Mouse (Mus musculus) MEL (cell line): ENCODE results near the gene Engase. TPM values are rescaled to one million over a fixed set of nuclear protein-coding genes. Genes with fewer than 3 reads are reported as not detected.
A peak's percentile ranks its signal among the peaks of the same experiment; 100 is the strongest.

Experiments
- DNase-seq: peaks from one replicate; pipeline ENCODE4 v3.0.0; 2011; ENCODE audit warnings: low read depth, low spot score
- H3K27ac ChIP-seq: 2 replicates; pipeline ENCODE4 v1.5.1; 2012; ENCODE audit warnings: low read depth, mild to moderate bottlenecking, control low read depth, low read length, moderate library complexity; ENCODE audit not compliant: control insufficient read depth
- H3K27me3 ChIP-seq, 2 experiments: fragments of 150-350 bp in 1 of 2; sonication (generic) in 1 of 2; 2 replicates each; pipeline ENCODE4 v1.6.1; 2012; ENCODE audit warnings: low read length in 2 of 2, mild to moderate bottlenecking in 2 of 2, improper control_type of control experiment in 1 of 2, moderate library complexity in 1 of 2; ENCODE audit not compliant: insufficient read depth in 2 of 2, control insufficient read depth in 1 of 2
- H3K36me3 ChIP-seq, 2 experiments: 2 replicates each; pipeline ENCODE4 v1.6.1; 2012 to 2014; ENCODE audit warnings: low read length in 2 of 2, improper control_type of control experiment in 1 of 2, inconsistent platforms in 1 of 2, mild to moderate bottlenecking in 1 of 2; ENCODE audit not compliant: insufficient read depth in 2 of 2, control insufficient read depth in 1 of 2
- H3K4me1 ChIP-seq, 2 experiments: fragments of 150-350 bp in 1 of 2; sonication (generic) in 1 of 2; 2 replicates each; pipeline ENCODE4 v1.6.1; 2012; ENCODE audit warnings: low read length in 2 of 2, improper control_type of control experiment in 1 of 2, mild to moderate bottlenecking in 1 of 2; ENCODE audit not compliant: insufficient read depth in 2 of 2, control insufficient read depth in 1 of 2
- H3K4me3 ChIP-seq, 2 experiments: fragments of 150-350 bp in 1 of 2; sonication (generic) in 1 of 2; 2 replicates each; pipeline ENCODE4 v1.5.1; 2012; ENCODE audit warnings: low read depth in 2 of 2, low read length in 2 of 2, mild to moderate bottlenecking in 2 of 2, moderate library complexity in 2 of 2, control low read depth in 1 of 2, improper control_type of control experiment in 1 of 2; ENCODE audit not compliant: control insufficient read depth in 1 of 2, insufficient read depth in 1 of 2
- H3K79me2 ChIP-seq: 2 replicates; pipeline ENCODE4 v1.6.1; 2012; ENCODE audit warnings: mild to moderate bottlenecking, low read length, moderate library complexity; ENCODE audit not compliant: control insufficient read depth, poor library complexity, insufficient read depth
- H3K9ac ChIP-seq: 2 replicates; pipeline ENCODE4 v1.6.1; 2012; ENCODE audit warnings: low read depth, mild to moderate bottlenecking, control low read depth, low read length, moderate library complexity; ENCODE audit not compliant: control insufficient read depth, poor library complexity, severe bottlenecking
- H3K9me3 ChIP-seq: fragments of 150-350 bp; sonication (generic); replicated peaks from 2 replicates; pipeline ENCODE4 v1.6.1; 2012; ENCODE audit warnings: mild to moderate bottlenecking, low read length, improper control_type of control experiment, moderate library complexity; ENCODE audit not compliant: insufficient read depth
- BHLHE40 ChIP-seq: IDR thresholded peaks from 2 replicates; pipeline ENCODE4 v1.6.1; 2012; ENCODE audit warnings: low read depth, mild to moderate bottlenecking, inconsistent platforms, low read length, improper control_type of control experiment, borderline replicate concordance
- CHD1 ChIP-seq: IDR thresholded peaks from 2 replicates; pipeline ENCODE4 v1.6.1; 2012; ENCODE audit warnings: low read depth, mild to moderate bottlenecking, inconsistent platforms, low read length, improper control_type of control experiment
- CHD2 ChIP-seq: IDR thresholded peaks from 2 replicates; pipeline ENCODE4 v1.6.1; 2011; ENCODE audit warnings: low read length, improper control_type of control experiment
- CTCF ChIP-seq, 3 experiments: IDR thresholded peaks in 2 of 3; conservative IDR thresholded peaks in 1 of 3; 2 replicates each; pipeline ENCODE4 v1.5.1; 2011 to 2012; ENCODE audit warnings: low read length in 3 of 3, low read depth in 2 of 3, mild to moderate bottlenecking in 2 of 3, improper control_type of control experiment in 1 of 3, inconsistent platforms in 1 of 3, mixed read lengths in 1 of 3, moderate library complexity in 1 of 3; ENCODE audit not compliant: control insufficient read depth in 1 of 3, insufficient read depth in 1 of 3, poor library complexity in 1 of 3, severe bottlenecking in 1 of 3
- E2F4 ChIP-seq: IDR thresholded peaks from 2 replicates; pipeline ENCODE4 v1.6.1; 2011; ENCODE audit warnings: low read depth, low read length, improper control_type of control experiment, borderline replicate concordance
- ELF1 ChIP-seq: IDR thresholded peaks from 2 replicates; pipeline ENCODE4 v1.6.1; 2014; ENCODE audit warnings: low read depth, mild to moderate bottlenecking, inconsistent platforms, low read length, improper control_type of control experiment, moderate library complexity
- EP300 ChIP-seq, 2 experiments: IDR thresholded peaks; 2 replicates each; pipeline ENCODE4 v1.6.1; 2011; ENCODE audit warnings: improper control_type of control experiment in 2 of 2, low read length in 2 of 2, low read depth in 1 of 2, mild to moderate bottlenecking in 1 of 2
- ETS1 ChIP-seq: IDR thresholded peaks from 2 replicates; pipeline ENCODE4 v1.6.1; 2012; ENCODE audit warnings: low read depth, mild to moderate bottlenecking, inconsistent platforms, low read length, improper control_type of control experiment, moderate library complexity
- GABPA ChIP-seq: IDR thresholded peaks from 2 replicates; pipeline ENCODE4 v1.6.1; 2012; ENCODE audit warnings: low read depth, mild to moderate bottlenecking, inconsistent platforms, low read length, improper control_type of control experiment, moderate library complexity
- GATA1 ChIP-seq: IDR thresholded peaks from 2 replicates; pipeline ENCODE4 v1.6.1; 2011; ENCODE audit warnings: low read depth, low read length, improper control_type of control experiment
- JUND ChIP-seq: IDR thresholded peaks from 2 replicates; pipeline ENCODE4 v1.6.1; 2011; ENCODE audit warnings: low read depth, mild to moderate bottlenecking, improper control_type of control experiment, low read length
- KAT2A ChIP-seq: conservative IDR thresholded peaks from 2 replicates; pipeline ENCODE4 v1.6.1; 2012; ENCODE audit warnings: low read depth, low read length, improper control_type of control experiment, inconsistent platforms
- MAFK ChIP-seq: IDR thresholded peaks from 2 replicates; pipeline ENCODE4 v1.6.1; 2011; ENCODE audit warnings: low read depth, mild to moderate bottlenecking, low read length, improper control_type of control experiment, borderline replicate concordance
- MAX ChIP-seq: IDR thresholded peaks from 2 replicates; pipeline ENCODE4 v1.6.1; 2011; ENCODE audit warnings: low read length, improper control_type of control experiment
- MEF2A ChIP-seq: IDR thresholded peaks from 2 replicates; pipeline ENCODE4 v1.6.1; 2014; ENCODE audit warnings: low read depth, mild to moderate bottlenecking, inconsistent platforms, low read length, improper control_type of control experiment; ENCODE audit not compliant: poor library complexity, insufficient replicate concordance, severe bottlenecking; ENCODE audit errors: extremely low read depth
- MYB ChIP-seq: IDR thresholded peaks from 2 replicates; pipeline ENCODE4 v1.6.1; 2011; ENCODE audit warnings: mild to moderate bottlenecking, low read depth, low read length, improper control_type of control experiment
- MYC ChIP-seq: IDR thresholded peaks from 2 replicates; pipeline ENCODE4 v1.6.1; 2011; ENCODE audit warnings: low read depth, mild to moderate bottlenecking, low read length, improper control_type of control experiment, moderate library complexity
- NELFE ChIP-seq: IDR thresholded peaks from 2 replicates; pipeline ENCODE4 v1.6.1; 2011; ENCODE audit warnings: low read depth, low read length, improper control_type of control experiment
- NRF1 ChIP-seq: IDR thresholded peaks from 2 replicates; pipeline ENCODE4 v1.6.1; 2014; ENCODE audit warnings: low read depth, mild to moderate bottlenecking, inconsistent platforms, low read length, improper control_type of control experiment, moderate library complexity; ENCODE audit not compliant: poor library complexity, insufficient read depth, severe bottlenecking
- POLR2A ChIP-seq, 2 experiments: IDR thresholded peaks; 2 replicates each; pipeline ENCODE4 v1.6.1; 2011 to 2012; ENCODE audit warnings: low read length in 2 of 2, mild to moderate bottlenecking in 2 of 2, control low read depth in 1 of 2, improper control_type of control experiment in 1 of 2, low read depth in 1 of 2, moderate library complexity in 1 of 2; ENCODE audit not compliant: control insufficient read depth in 1 of 2, insufficient read depth in 1 of 2, poor library complexity in 1 of 2
- POLR2AphosphoS2 ChIP-seq: IDR thresholded peaks from 2 replicates; pipeline ENCODE4 v1.6.1; 2011; ENCODE audit warnings: low read length, improper control_type of control experiment
- RAD21 ChIP-seq: IDR thresholded peaks from 2 replicates; pipeline ENCODE4 v1.6.1; 2011; ENCODE audit warnings: mild to moderate bottlenecking, low read depth, low read length, improper control_type of control experiment
- RCOR1 ChIP-seq: IDR thresholded peaks from 2 replicates; pipeline ENCODE4 v1.6.1; 2012; ENCODE audit warnings: low read depth, mild to moderate bottlenecking, inconsistent platforms, low read length, improper control_type of control experiment
- SIN3A ChIP-seq: IDR thresholded peaks from 2 replicates; pipeline ENCODE4 v1.6.1; 2012; ENCODE audit warnings: low read length, improper control_type of control experiment, inconsistent platforms
- SMC3 ChIP-seq: IDR thresholded peaks from 2 replicates; pipeline ENCODE4 v1.6.1; 2011; ENCODE audit warnings: low read depth, low read length, improper control_type of control experiment
- TAL1 ChIP-seq: IDR thresholded peaks from 2 replicates; pipeline ENCODE4 v1.6.1; 2012; ENCODE audit warnings: mild to moderate bottlenecking, inconsistent platforms, low read length, moderate library complexity, mixed read lengths
- TBP ChIP-seq: IDR thresholded peaks from 2 replicates; pipeline ENCODE4 v1.8.0; 2011; ENCODE audit warnings: low read depth, low read length, improper control_type of control experiment
- TCF12 ChIP-seq: IDR thresholded peaks from 2 replicates; pipeline ENCODE4 v1.6.1; 2014; ENCODE audit warnings: low read depth, mild to moderate bottlenecking, inconsistent platforms, low read length, improper control_type of control experiment, moderate library complexity
- USF1 ChIP-seq: IDR thresholded peaks from 2 replicates; pipeline ENCODE4 v1.6.1; 2014; ENCODE audit warnings: low read depth, mild to moderate bottlenecking, inconsistent platforms, low read length, improper control_type of control experiment, moderate library complexity
- USF2 ChIP-seq, 2 experiments: IDR thresholded peaks; 2 replicates each; pipeline ENCODE4 v1.6.1; 2011 to 2012; ENCODE audit warnings: improper control_type of control experiment in 2 of 2, low read length in 2 of 2, borderline replicate concordance in 1 of 2, inconsistent platforms in 1 of 2, low read depth in 1 of 2, mild to moderate bottlenecking in 1 of 2; ENCODE audit not compliant: insufficient read depth in 1 of 2
- ZC3H11A ChIP-seq: IDR thresholded peaks from 2 replicates; pipeline ENCODE4 v1.6.1; 2012; ENCODE audit warnings: low read depth, mild to moderate bottlenecking, inconsistent platforms, low read length, improper control_type of control experiment
- ZKSCAN1 ChIP-seq: IDR thresholded peaks from 2 replicates; pipeline ENCODE4 v1.6.1; 2012; ENCODE audit warnings: low read depth, mild to moderate bottlenecking, inconsistent platforms, low read length, improper control_type of control experiment, moderate library complexity
- ZNF384 ChIP-seq: IDR thresholded peaks from 2 replicates; pipeline ENCODE4 v1.6.1; 2012; ENCODE audit warnings: low read depth, mild to moderate bottlenecking, inconsistent platforms, low read length, improper control_type of control experiment
- polyA plus RNA-seq, 2 experiments: library from polyadenylated mRNA; stranded (reverse) in 1 of 2; unstranded in 1 of 2; fragments of >175 nt in 1 of 2; fragments of >200 nt in 1 of 2; gene quantifications; 2 replicates each; pipeline versions ENCODE4 v1.2.1 to v1.2.4; 2012; ENCODE audit warnings: low replicate concordance in 2 of 2, low read depth in 1 of 2; ENCODE audit not compliant: insufficient read length in 2 of 2, insufficient read depth in 1 of 2, missing spikeins in 1 of 2
- total RNA-seq: library from RNA; depleted of rRNA; stranded (reverse); fragments of 300-350 nt; gene quantifications from 2 replicates; pipeline ENCODE4 v1.2.3, GENCODE M21; 2012

Engase gene
- total and polyA plus RNA-seq, 3 experiments = 15.3 to 23.5 TPM; not detected in 1

- peak; percentile 71 for TF ChIP-seq RAD21
These were observed 16.3 kb upstream of the Engase start (continued) for GRCm38 (mm10) chr11:118460280-118460679.

- Histone ChIP-seq H3K27me3 (no peaks in the 10 kb centered on the region), H3K9me3 (no peaks in the 10 kb centered on the region), H3K79me2 (no peaks in the 10 kb centered on the region), H3K4me1 (peaks cover 46 to 68% of the 10 kb centered on the region in 2 experiments), H3K27ac (peak overlapping the region; percentile 38), H3K9ac (no peak overlapping the region), H3K4me3 (0 out of 4 replicates have a peak overlapping the region, but pooled peaks of 1 of the 2 experiments have one; percentile 6), H3K36me3 (peaks cover 0 to 48% of the 10 kb centered on the region in 2 experiments; a peak in 2 of 4 replicates)
- peak; percentile 87 for DNase-seq
- TF ChIP-seq ELF1 = peak; percentile 40
- peak; percentile 71; the same call in 1 of the 2 replicates for TF ChIP-seq MAX
- peak; percentile 25; the same call in 1 of the 2 replicates for TF ChIP-seq NELFE
- peak; percentile 96 for TF ChIP-seq ETS1
- TF ChIP-seq SIN3A = peak; percentile 68; the same call in 1 of the 2 replicates
- 0 out of 2 replicates have a peak, but pooled peaks have one; percentile 41 for TF ChIP-seq MYC
- no peak; the same call in 1 of the 2 replicates for TF ChIP-seq KAT2A
- no peak for TF ChIP-seq NRF1
- no peak for TF ChIP-seq TAL1
- no peak for TF ChIP-seq SMC3
- 0 out of 4 replicates have a peak, but pooled peaks of 1 of the 2 experiments have one; percentile 32 for TF ChIP-seq POLR2A (IDR thresholded peaks at IDR 0.05; ENCODE audit: control insufficient read depth in 1 of 2, insufficient read depth in 1 of 2, low read depth in 1 of 2, low read length in 2 of 2, poor library complexity in 1 of 2)
- TF ChIP-seq MEF2A = peak; percentile 70; the same call in 1 of the 2 replicates
- peak; percentile 51; the same call in 1 of the 2 replicates for TF ChIP-seq BHLHE40
- TF ChIP-seq POLR2AphosphoS2 = peak; percentile 49; the same call in 1 of the 2 replicates
- peak; percentile 82 to 84 for TF ChIP-seq EP300 (IDR thresholded peaks at IDR 0.05; ENCODE audit: low read depth in 1 of 2, low read length in 2 of 2)
- no peak for TF ChIP-seq GABPA
- no peak for TF ChIP-seq MAFK
- TF ChIP-seq JUND = no peak
- TF ChIP-seq ZKSCAN1 = no peak
- TF ChIP-seq RAD21 = no peak
- TF ChIP-seq CHD2 = no peak
- TF ChIP-seq GATA1 = peak; percentile 92
- 0 out of 2 replicates have a peak, but pooled peaks have one; percentile 10 for TF ChIP-seq ZC3H11A
- no peak for TF ChIP-seq USF2 (IDR thresholded peaks at IDR 0.05; ENCODE audit: borderline replicate concordance in 1 of 2, insufficient read depth in 1 of 2, low read depth in 1 of 2, low read length in 2 of 2)
- no peak for TF ChIP-seq E2F4
- no peak for TF ChIP-seq CHD1
- TF ChIP-seq RCOR1 = peak; percentile 83
- TF ChIP-seq CTCF (IDR thresholded peaks at IDR 0.05 in 2 of 3, conservative IDR thresholded peaks at IDR 0.05 in 1 of 3; ENCODE audit: control insufficient read depth in 1 of 3, insufficient read depth in 1 of 3, low read depth in 2 of 3, low read length in 3 of 3, poor library complexity in 1 of 3, severe bottlenecking in 1 of 3) = no peak
- TF ChIP-seq ZNF384 = peak; percentile 71
- no peak for TF ChIP-seq USF1
- peak; percentile 91 for TF ChIP-seq TCF12
- 0 out of 2 replicates have a peak, but pooled peaks have one; percentile 26 for TF ChIP-seq MYB
- peak; percentile 48; the same call in 1 of the 2 replicates for TF ChIP-seq TBP
These were observed 9.1 kb upstream of the Engase start for GRCm38 (mm10) chr11:118467441-118468035.
